Mouse (Mus musculus): ENCODE data around the gene Fcgr1.

- TF ChIP-seq CTCF (IDR thresholded peaks at IDR 0.05; ENCODE audit: control insufficient read depth, insufficient read depth, insufficient read length) (no peak), CEBPB (IDR thresholded peaks at IDR 0.05; ENCODE audit: low read depth) (no peak), MYOG (IDR thresholded peaks at IDR 0.05; ENCODE audit: control insufficient read depth, extremely low read depth, insufficient read length) (no peak)
These were observed 56.4 kb downstream of the Fcgr1 start for GRCm38 (mm10) chr3:96237335-96237903.

All from C2C12 (cell line).